In the genomic region with DNA sequence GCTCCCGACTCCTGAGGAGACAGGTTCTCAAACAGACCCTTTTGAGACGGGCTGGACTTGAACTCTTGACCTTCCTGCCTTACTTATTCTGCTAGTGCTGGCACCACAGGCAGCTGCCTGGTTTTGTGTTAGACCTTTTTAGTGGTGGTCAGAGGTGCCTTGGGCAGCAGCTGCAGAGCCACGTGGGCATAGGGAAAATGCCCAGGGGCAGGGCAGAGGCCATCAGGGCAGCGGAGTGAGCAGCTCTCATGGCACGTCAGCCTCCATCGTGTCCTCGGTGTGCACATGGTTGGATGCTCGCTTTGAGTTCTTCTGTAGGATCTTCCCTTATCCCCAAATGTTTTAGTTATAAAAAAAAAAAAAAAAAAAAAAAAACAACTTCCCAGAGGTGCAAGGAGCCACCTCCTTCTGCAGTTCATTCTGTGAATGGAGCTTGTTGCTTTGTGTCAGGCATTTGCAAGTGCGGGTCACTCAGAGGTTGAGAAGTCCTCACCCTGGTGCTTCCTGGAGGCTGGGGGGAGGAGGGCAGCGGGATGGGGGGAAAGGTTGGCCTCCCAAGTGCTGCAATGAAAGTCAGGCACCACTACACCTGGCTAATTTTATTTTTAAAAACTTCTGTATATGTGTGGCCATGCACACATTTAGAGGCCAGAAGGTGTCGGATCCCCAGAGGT, we compare ENCODE assay signal across 30 mouse cellular contexts. TPM values are rescaled to one million over a fixed set of nuclear protein-coding genes. Genes with fewer than 3 reads are reported as not detected.
DNase-seq lines count a peak whose midpoint lies in the region; TF ChIP-seq lines count a peak whose summit lies in the region.
"Had no signal": no experiment of that assay in that cellular context is flagged by ENCODE, and none has a peak within 500 bp of the region (broad histone marks: within the 10 kb centered on the region; RNA-seq: fewer than 3 reads in every experiment).

No protein-coding gene starts in this region.

- H3K9ac ChIP-seq in ES-E14 (ENCODE audit: insufficient read depth, low read depth, low read length, poor library complexity, severe bottlenecking) = no peak overlapping the region
- H3K9ac ChIP-seq: embryonic facial prominence, embryonic 13.5 days; forebrain, embryonic 12.5 days; forebrain, embryonic 15.5 days; heart, embryonic 13.5 days; hindbrain, embryonic 14.5 days had no signal

- 39% methylated on average over 11 of the region's 11 CpGs for WGBS in kidney, adult 2 months

- TF ChIP-seq CTCF in kidney, adult 2 months (conservative IDR thresholded peaks at IDR 0.05; ENCODE audit: insufficient read depth, insufficient read length, low read depth, low read length) = no peak

- H3K4me1 ChIP-seq in kidney, adult 2 months (ENCODE audit: control insufficient read depth, insufficient read depth, low read length) = peaks cover 30% of the 10 kb centered on the region; the same call in 1 of the 2 replicates
- H3K4me1 ChIP-seq in ES-E14 (ENCODE audit: control insufficient read depth in 2 of 2, insufficient read depth in 2 of 2, low read length in 2 of 2, poor library complexity in 1 of 2) = peaks cover 6 to 35% of the 10 kb centered on the region in 2 experiments; a peak in 3 of 4 replicates
- H3K4me1 ChIP-seq: forebrain, embryonic 15.5 days had no signal

- H3K9me3 ChIP-seq in ES-E14 (ENCODE audit: control insufficient read depth, insufficient read depth, low read depth, low read length) = no peaks in the 10 kb centered on the region
- H3K9me3 ChIP-seq: embryonic facial prominence, embryonic 10.5 days; embryonic facial prominence, embryonic 13.5 days; forebrain, embryonic 12.5 days; forebrain, embryonic 15.5 days; heart, embryonic 10.5 days; heart, embryonic 13.5 days had no signal

- no peak for TF ChIP-seq POLR2A in kidney, adult 2 months (IDR thresholded peaks at IDR 0.05; ENCODE audit: low read depth, low read length)

- H3K27me3 ChIP-seq in kidney, adult 2 months (replicated peaks; ENCODE audit: control insufficient read depth, insufficient read depth, low read length) = no peaks in the 10 kb centered on the region
- H3K27me3 ChIP-seq: CH12.LX; embryonic facial prominence, embryonic 13.5 days; forebrain, embryonic 12.5 days; forebrain, embryonic 15.5 days had no signal

- in situ Hi-C loops in ES-E14 (cut with MboI; ENCODE audit: low sequenced_read_pairs in 2 of 2, unreplicated experiment in 2 of 2) = no loop called here

- no peak overlapping the region for H3K27ac ChIP-seq in kidney, adult 2 months (ENCODE audit: insufficient read depth, low read depth, low read length)
- no peak overlapping the region; the same call in 1 of the 2 replicates for H3K27ac ChIP-seq in ES-E14 (ENCODE audit: insufficient read depth, low read depth, low read length, poor library complexity, severe bottlenecking)
- H3K27ac ChIP-seq: embryonic facial prominence, embryonic 10.5 days; forebrain, embryonic 12.5 days; forebrain, embryonic 15.5 days; heart, adult 2 months; heart, embryonic 10.5 days; heart, embryonic 13.5 days; hindbrain, embryonic 14.5 days; hindbrain, postnatal 0 days had no signal

- H3K4me3 ChIP-seq in kidney, adult 2 months (ENCODE audit: insufficient read depth, low read depth, low read length) = no peak overlapping the region
- H3K4me3 ChIP-seq in ES-E14 (ENCODE audit: insufficient read depth in 1 of 2, low read depth in 1 of 2, low read length in 2 of 2, poor library complexity in 1 of 2, severe bottlenecking in 1 of 2) = no peak overlapping the region
- H3K4me3 ChIP-seq: embryonic facial prominence, embryonic 10.5 days; embryonic facial prominence, embryonic 13.5 days; erythroblast, embryonic 14.5 days; forebrain, embryonic 12.5 days; forebrain, embryonic 15.5 days; heart, adult 2 months; heart, embryonic 10.5 days; heart, embryonic 13.5 days had no signal

- H3K36me3 ChIP-seq in kidney, adult 2 months (ENCODE audit: control insufficient read depth, insufficient read depth, low read length) = no peaks in the 10 kb centered on the region
- H3K36me3 ChIP-seq in ES-E14 (ENCODE audit: control insufficient read depth, insufficient read depth, low read length, poor library complexity, severe bottlenecking) = peaks cover 5% of the 10 kb centered on the region; the same call in 1 of the 2 replicates
- H3K36me3 ChIP-seq: embryonic facial prominence, embryonic 10.5 days; embryonic facial prominence, embryonic 13.5 days; forebrain, embryonic 12.5 days; forebrain, embryonic 15.5 days; heart, embryonic 10.5 days; heart, embryonic 13.5 days had no signal

- DNase-seq in kidney, adult 2 months = peak; percentile 61
- DNase-seq in kidney, postnatal 4 days = no peak
- DNase-seq in retina, postnatal 1 day = peak; percentile 53
- no peak for DNase-seq in retina, embryonic 14.5 days (ENCODE audit: low spot score)
- DNase-seq in ES-E14 (ENCODE audit: low read depth, low spot score) = no peak
- no peak for DNase-seq in layer of hippocampus, postnatal 36 days
- no peak for DNase-seq in lung, postnatal 10 days
- DNase-seq: adrenal gland, adult 8-10 months; adrenal gland, postnatal 25 days; B cell, adult 2 months; cerebellum, adult 11-12 months; cerebellum, adult 8-10 months; cerebellum, postnatal 10 days; cerebellum, postnatal 36 days; embryo, embryonic 11 days; gastrocnemius, postnatal 25 days; heart, adult 2 months; heart, postnatal 14 days; heart, postnatal 4 days had no signal

TF ChIP-seq in ES-E14, 5 proteins besides CTCF, POLR2A, EP300 and RAD21:
- TF ChIP-seq ZC3H11A (IDR thresholded peaks at IDR 0.05; ENCODE audit: borderline replicate concordance, low read depth, low read length) (no peak), ZNF384 (IDR thresholded peaks at IDR 0.05; ENCODE audit: low read depth, low read length) (peak; percentile 81)

RNA-seq across cellular contexts. Expression of a gene that starts 25.3 kb away (rescaled TPM):
- polyA plus RNA-seq in kidney, adult 2 months (2012; rRNA removed) = 68.7 and 81.7 TPM in 2 replicates
- total RNA-seq in ES-E14 (2012; rRNA removed) = 254 and 424 TPM in 2 replicates
- under 1 TPM; 0.20 to 0.48 TPM for total RNA-seq in layer of hippocampus, postnatal 36 days (2021)
- total RNA-seq: heart, adult 2 months; MEL had no signal
- polyA plus RNA-seq: erythroblast, embryonic 14.5 days had no signal

RNA-seq across cellular contexts. Expression of a gene that starts 54.4 kb away (rescaled TPM):
- 6.1 TPM in 2 replicates for polyA plus RNA-seq in kidney, adult 2 months (2012; rRNA removed)
- 13.6 and 16.5 TPM in 2 replicates for total RNA-seq in ES-E14 (2012; rRNA removed)
- total RNA-seq in layer of hippocampus, postnatal 36 days (2021) = 1 to 10 TPM; 6.4 to 6.6 TPM

RNA-seq across cellular contexts. Expression of a gene that starts 55.2 kb away (rescaled TPM):
- 34.0 and 102 TPM in 2 replicates for polyA plus RNA-seq in kidney, adult 2 months (2012; rRNA removed)
- 83.5 and 86.5 TPM in 2 replicates for total RNA-seq in ES-E14 (2012; rRNA removed)
- total RNA-seq in layer of hippocampus, postnatal 36 days (2021) = 10 to 100 TPM; 86.3 to 90.8 TPM

Comparison
In these comparisons a context has a peak if more than half of its experiments do, and no peak if none do; other contexts are left out.
1. DNase-seq: peak in kidney, adult 2 months (single experiment) and retina, postnatal 1 day (single experiment); none in kidney, postnatal 4 days (0 of 2), retina, embryonic 14.5 days (single experiment), ES-E14 (single experiment), layer of hippocampus, postnatal 36 days (0 of 2) and lung, postnatal 10 days (single experiment).
2. RNA of a gene that starts 25.3 kb away (total RNA-seq): 254 to 424 TPM in ES-E14; 0.20 to 0.48 TPM in layer of hippocampus, postnatal 36 days; every median in the first group is over 100 times any median in the second.